10 mouse cellular contexts compared by ENCODE assay signal in genomic region chr7:73534937-73535860, GRCm38 (mm10). TPM values are rescaled to one million over a fixed set of nuclear protein-coding genes. Genes with fewer than 3 reads are reported as not detected.
A peak's percentile ranks its signal among the peaks of the same experiment; 100 is the strongest.
DNase-seq lines count a peak whose midpoint lies in the region; ATAC-seq lines count a peak whose summit lies in the region.
"Had no signal": no experiment of that assay in that cellular context is flagged by ENCODE, and none has a peak within 500 bp of the region (broad histone marks: within the 10 kb centered on the region; RNA-seq: fewer than 3 reads in every experiment).

No protein-coding gene starts in this region.

- 85% methylated on average over 2 of the region's 2 CpGs for WGBS in hindbrain, embryonic 13.5 days
- WGBS in hindbrain, embryonic 11.5 days, result 88% methylated on average over 2 of the region's 2 CpGs
- 79% methylated on average over 2 of the region's 2 CpGs for WGBS in limb, embryonic 13.5 days

- ATAC-seq in hindbrain, embryonic 13.5 days (ENCODE audit: low FRiP score), result no peak
- ATAC-seq in hindbrain, embryonic 11.5 days (ENCODE audit: low FRiP score), result no peak
- no peak for ATAC-seq in limb, embryonic 13.5 days (ENCODE audit: low FRiP score, low read depth)

- H3K36me3 ChIP-seq in hindbrain, embryonic 13.5 days, result no peaks in the 10 kb centered on the region
- H3K36me3 ChIP-seq in hindbrain, embryonic 11.5 days (ENCODE audit: control insufficient read depth, insufficient read depth, low read length), result no peaks in the 10 kb centered on the region
- H3K36me3 ChIP-seq in limb, embryonic 13.5 days, result peaks cover 17% of the 10 kb centered on the region; the same call in 1 of the 2 replicates

- no peaks in the 10 kb centered on the region for H3K9me3 ChIP-seq in hindbrain, embryonic 13.5 days
- no peaks in the 10 kb centered on the region for H3K9me3 ChIP-seq in hindbrain, embryonic 11.5 days (ENCODE audit: control insufficient read depth, low read length)
- no peaks in the 10 kb centered on the region for H3K9me3 ChIP-seq in limb, embryonic 13.5 days

- H3K4me3 ChIP-seq in hindbrain, embryonic 13.5 days, result no peak overlapping the region
- H3K4me3 ChIP-seq in hindbrain, embryonic 11.5 days (ENCODE audit: low read depth, low read length), result no peak overlapping the region
- no peak overlapping the region for H3K4me3 ChIP-seq in limb, embryonic 13.5 days

- 0 out of 2 replicates have a peak overlapping the region, but pooled peaks have one; percentile 0 for H3K4me2 ChIP-seq in hindbrain, embryonic 13.5 days
- H3K4me2 ChIP-seq in hindbrain, embryonic 11.5 days (replicated peaks; ENCODE audit: low read depth, low read length), result no peak overlapping the region
- H3K4me2 ChIP-seq in limb, embryonic 13.5 days (replicated peaks), result peak overlapping the region; percentile 11; the same call in 1 of the 2 replicates

- H3K9ac ChIP-seq in hindbrain, embryonic 13.5 days, result no peak overlapping the region
- H3K9ac ChIP-seq in hindbrain, embryonic 11.5 days (ENCODE audit: low read depth, low read length), result no peak overlapping the region
- no peak overlapping the region for H3K9ac ChIP-seq in limb, embryonic 13.5 days

- no peaks in the 10 kb centered on the region for H3K27me3 ChIP-seq in hindbrain, embryonic 13.5 days
- H3K27me3 ChIP-seq in hindbrain, embryonic 11.5 days (ENCODE audit: control insufficient read depth, insufficient read depth, low read length), result no peaks in the 10 kb centered on the region
- H3K27me3 ChIP-seq in limb, embryonic 13.5 days, result no peaks in the 10 kb centered on the region

- DNase-seq in hindbrain, embryonic 11.5 days (ENCODE audit: low spot score), result no peak
- DNase-seq in 416B (ENCODE audit: low read depth) (peak; percentile 51), NIH3T3 (ENCODE audit: low read depth) (peak; percentile 17)
- DNase-seq in thymus, postnatal 4 days, result no peak
- no peak for DNase-seq in lung, postnatal 14 days
- no peak for DNase-seq in layer of hippocampus, adult 9-10 months (ENCODE audit: low spot score)
- DNase-seq: cerebellum, postnatal 25 days; gastrocnemius, postnatal 10 days had no signal

- H3K27ac ChIP-seq in hindbrain, embryonic 13.5 days, result peak overlapping the region; percentile 58
- H3K27ac ChIP-seq in hindbrain, embryonic 11.5 days (ENCODE audit: low read depth, low read length), result no peak overlapping the region
- peak overlapping the region; percentile 39; the same call in 1 of the 2 replicates for H3K27ac ChIP-seq in limb, embryonic 13.5 days

- H3K4me1 ChIP-seq in hindbrain, embryonic 13.5 days (replicated peaks), result peaks cover 57% of the 10 kb centered on the region
- H3K4me1 ChIP-seq in hindbrain, embryonic 11.5 days (replicated peaks; ENCODE audit: control insufficient read depth, insufficient read depth, low read length), result no peaks in the 10 kb centered on the region; the same call in 1 of the 2 replicates
- H3K4me1 ChIP-seq in limb, embryonic 13.5 days, result peaks cover 60% of the 10 kb centered on the region

RNA-seq across cellular contexts. Expression of gene Chd2, which starts 6.4 kb away (rescaled TPM):
- polyA plus RNA-seq in hindbrain, embryonic 13.5 days (2015; fragmentation: Nextera tagmentation; extraction: Ambion mirVana), result 44.7 and 53.5 TPM in 2 replicates
- polyA plus RNA-seq in hindbrain, embryonic 11.5 days (2014; fragmentation: Nextera tagmentation; extraction: Ambion mirVana), result 45.4 and 64.4 TPM in 2 replicates
- 62.5 and 66.3 TPM in 2 replicates for polyA plus RNA-seq in limb, embryonic 13.5 days (2015; fragmentation: Nextera tagmentation; extraction: Ambion mirVana)

Comparison
In these comparisons a context has a peak if more than half of its experiments do, and no peak if none do; other contexts are left out.
1. DNase-seq: peak in 416B (single experiment) and NIH3T3 (single experiment); none in hindbrain, embryonic 11.5 days (single experiment), thymus, postnatal 4 days (single experiment), lung, postnatal 14 days (single experiment) and layer of hippocampus, adult 9-10 months (single experiment).